Mouse (Mus musculus) heart, postnatal 14 days (tissue): ENCODE results near the gene Pnma1. TPM values are rescaled to one million over a fixed set of nuclear protein-coding genes. Genes with fewer than 3 reads are reported as not detected.
"Not testable (repeated sequence)": the region's sequence is repeated elsewhere in the genome, so short reads cannot be mapped to it uniquely, and the experiment has no call there.

Source experiments
- DNase-seq, 2 experiments: peaks; one replicate each; pipeline ENCODE4 v3.0.0; 2021 to 2022
- intact Hi-C: fragments of 180-260 bp; cut with DNase I; formaldehyde crosslinking; loops from one replicate; pipeline ENCODE4 v1.15.1; 2025
- total RNA-seq, 2 experiments: library from RNA; stranded (reverse); gene quantifications; 2 replicates each; pipeline ENCODE4 v1.2.3; 2021

Gene Pnma1
- total RNA-seq, 2 experiments from 2014 or later: 0.17 to 0.31 TPM

DNA sequence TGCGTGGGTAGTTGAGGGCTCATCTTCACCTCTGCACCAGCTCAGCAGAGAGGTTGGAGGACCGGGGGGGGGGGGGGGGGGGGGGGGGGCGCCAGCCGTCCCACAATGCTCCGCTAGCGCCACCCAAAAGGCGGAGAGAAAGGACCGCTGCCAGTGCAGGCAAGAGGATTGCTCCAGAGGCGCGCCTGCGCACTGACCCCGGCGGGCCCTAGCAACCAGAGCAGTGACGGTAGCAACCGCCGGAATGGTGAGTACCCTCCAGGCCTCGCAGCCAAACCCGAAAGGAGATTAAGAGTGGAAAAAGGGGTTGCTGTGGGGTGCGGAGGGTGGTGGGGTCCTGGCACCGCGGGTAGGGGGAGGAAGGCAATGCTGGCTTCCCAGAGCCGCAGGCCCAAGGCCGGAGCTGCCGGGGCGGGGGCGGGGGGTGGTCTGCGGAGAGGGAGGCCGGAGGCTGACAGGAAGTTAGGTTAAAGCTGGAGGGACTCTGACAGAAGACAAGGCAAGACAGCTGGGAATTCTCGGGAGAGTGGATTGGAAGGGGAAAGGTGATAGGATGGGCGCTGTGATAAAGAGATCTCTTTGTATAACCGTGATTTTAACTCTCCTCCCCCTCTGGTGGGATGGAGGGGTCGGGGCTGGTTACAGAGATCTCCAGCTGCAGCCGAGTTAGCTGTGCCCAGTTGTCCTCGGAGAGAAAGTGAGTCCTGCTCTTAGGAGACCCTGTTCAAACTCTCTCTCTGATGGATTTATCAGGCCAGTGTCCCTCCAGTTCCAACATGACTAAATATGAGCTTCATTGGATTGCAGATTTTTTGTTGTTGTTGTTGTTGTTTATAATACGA lies 33.9 kb downstream of the Pnma1 start, which contains the start of gene Dnal1:
TSS of gene Dnal1 (plus strand) at position 214 of the 842 bp plus-strand sequence.
- intact Hi-C loops: no loop called here
- peak; percentile 91 to 92 for DNase-seq

DNA sequence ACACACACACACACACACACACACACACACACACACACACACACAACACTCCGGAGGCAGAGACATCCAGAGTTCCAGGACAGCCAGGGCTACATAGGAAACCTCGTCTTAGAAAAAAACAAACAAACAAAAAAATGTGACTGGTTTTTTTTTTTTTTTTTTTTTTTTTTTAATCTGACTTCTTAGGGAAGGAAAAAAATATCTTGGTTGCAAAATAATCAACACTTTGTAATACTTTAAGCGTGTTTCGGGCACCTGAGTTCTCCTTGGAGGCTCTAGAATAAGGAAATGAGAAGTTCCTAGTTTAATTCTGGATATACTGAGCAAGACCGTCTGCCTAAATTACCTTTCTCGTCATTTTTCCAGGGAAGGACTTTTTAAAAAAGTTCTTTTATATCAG lies 34.6 kb downstream of the Pnma1 start:
- intact Hi-C loops: no loop called here
- DNase-seq: no peak

DNA sequence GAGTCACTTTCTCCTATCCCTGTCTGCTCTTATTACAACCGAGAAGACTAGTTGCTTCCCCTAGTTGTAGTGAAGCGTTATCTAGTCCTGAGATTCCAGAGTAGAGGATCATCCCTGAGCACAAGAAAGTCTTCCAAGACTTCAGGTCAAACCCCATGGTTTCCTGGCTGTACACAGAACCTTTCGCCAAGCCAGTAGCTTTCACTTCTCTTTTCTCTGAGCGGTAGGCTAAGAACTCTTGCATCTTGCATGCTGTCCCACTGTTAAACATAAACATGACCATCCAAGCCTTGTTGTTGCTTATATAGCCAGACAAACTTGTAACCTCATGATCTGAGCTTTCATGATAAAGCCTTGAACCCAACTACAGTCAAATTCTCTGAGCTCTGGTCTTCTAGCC lies 37.5 kb downstream of the Pnma1 start:
- intact Hi-C loops: no loop called here
- no peak for DNase-seq

DNA sequence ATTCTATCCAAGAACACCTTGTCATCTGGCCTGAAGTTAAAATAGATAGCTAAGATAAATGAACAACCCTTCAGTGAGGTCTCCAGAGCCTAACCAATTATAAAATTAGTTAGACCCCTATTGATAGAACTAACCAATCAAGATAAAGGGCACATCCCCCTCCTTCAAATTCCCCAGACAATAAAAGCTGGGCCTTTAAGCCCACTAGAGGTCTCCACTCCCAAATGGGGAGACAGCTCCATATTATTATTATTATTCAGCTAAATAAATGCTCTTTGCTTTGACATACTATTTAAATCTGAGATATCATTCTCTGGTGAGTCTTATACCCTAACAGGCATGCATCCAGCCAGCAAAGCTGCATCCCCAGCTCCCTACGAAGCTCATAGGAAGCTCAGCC lies 38.4 kb downstream of the Pnma1 start:
- intact Hi-C loops: no loop called here

DNA sequence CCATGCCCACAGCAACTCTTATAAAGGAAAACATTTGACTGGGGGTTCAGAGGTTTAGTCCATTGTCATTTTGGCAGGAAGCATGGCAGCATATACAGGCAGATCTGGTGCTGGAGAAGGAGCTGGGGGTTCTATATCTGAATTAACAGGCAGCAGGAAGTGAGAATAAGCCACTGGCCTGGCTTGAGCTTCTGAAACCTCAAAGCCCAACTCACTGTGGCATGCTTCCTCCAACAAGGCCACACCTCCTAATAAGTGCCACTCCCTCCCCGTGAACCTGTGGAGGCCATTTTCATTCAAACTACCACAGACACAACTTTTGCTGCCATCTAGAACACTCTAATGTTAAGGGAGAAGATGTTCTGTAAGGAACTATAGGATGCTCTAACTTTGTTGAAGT lies 40.6 kb downstream of the Pnma1 start:
- intact Hi-C loops: no loop called here
- no peak for DNase-seq

More for the DNA sequence above, 38.4 kb downstream of the Pnma1 start:
- no peak for DNase-seq

DNA sequence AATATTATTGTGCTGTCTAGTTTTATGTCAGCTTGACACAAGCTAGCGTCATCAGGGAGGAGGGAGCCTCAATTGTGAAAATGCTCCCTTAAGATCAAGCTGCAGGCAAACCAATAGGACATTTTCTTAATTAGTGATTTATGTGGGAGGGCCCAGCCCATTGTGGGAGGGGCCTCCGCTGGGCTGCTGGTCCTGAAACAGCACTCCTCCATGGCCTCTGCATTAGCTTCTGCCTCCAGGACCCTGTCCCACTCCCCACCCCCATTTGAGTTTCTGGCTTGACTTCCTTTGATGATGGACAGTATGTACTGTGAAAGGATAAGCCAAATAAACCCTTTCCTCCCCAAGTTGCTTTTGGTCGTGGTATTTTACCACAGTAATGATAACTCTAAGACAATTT lies 41.3 kb downstream of the Pnma1 start:
- intact Hi-C loops: no loop called here

DNA sequence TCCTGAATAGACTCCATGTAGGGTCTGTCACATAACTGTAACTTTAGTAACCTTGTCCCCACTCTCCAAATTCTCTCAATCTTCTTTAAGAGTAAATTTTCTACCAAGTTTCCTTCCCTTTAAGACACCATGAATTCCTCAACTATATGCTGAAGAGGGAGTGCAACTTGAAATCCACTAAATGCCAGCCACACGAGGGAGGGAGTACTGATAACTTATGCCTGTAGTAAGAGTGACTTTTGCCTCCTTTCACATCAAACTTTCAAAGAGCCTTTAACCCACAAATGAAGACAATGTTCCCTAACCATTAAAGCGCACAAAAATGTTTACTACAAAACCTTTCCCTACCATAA lies 46.8 kb downstream of the Pnma1 start:
- DNase-seq: no peak
- intact Hi-C loops: no loop called here

More for the DNA sequence above, 41.3 kb downstream of the Pnma1 start:
- no peak for DNase-seq

DNA sequence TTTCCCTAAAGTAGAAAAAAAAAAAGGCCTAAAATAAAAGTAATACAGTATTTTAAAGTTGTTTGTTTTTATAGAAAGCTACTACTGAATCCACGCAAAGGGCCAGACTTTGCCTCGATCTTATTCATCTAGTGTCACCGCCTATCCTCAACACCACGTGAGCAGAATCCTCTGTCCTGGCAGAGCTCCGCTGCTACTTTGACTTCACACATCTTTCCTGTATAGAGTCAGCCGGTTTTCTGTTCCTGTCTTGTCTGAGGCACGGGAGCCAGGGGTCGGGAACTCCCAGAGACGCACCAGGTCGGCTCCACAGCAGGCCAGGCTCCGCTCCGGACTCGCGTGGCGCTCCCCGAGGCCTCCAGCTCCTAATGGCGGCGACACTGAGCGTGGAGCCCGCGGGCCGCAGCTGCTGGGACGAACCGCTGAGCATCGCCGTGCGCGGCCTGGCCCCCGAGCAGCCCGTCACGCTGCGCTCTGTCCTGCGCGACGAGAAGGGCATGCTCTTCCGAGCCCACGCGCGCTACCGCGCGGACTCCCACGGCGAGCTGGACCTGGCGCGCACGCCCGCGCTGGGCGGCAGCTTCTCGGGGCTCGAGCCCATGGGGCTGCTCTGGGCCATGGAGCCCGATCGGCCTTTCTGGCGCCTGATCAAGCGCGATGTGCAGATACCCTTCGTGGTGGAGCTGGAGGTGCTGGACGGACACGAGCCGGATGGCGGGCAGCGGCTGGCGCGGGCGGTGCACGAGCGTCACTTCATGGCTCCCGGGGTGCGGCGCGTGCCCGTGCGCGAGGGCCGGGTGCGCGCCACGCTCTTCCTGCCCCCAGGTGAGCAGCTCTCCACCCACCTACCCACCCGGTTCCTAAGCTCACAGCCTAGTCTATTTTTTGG lies 47.4 kb downstream of the Pnma1 start, which contains the start of gene Acot6:
TSS of gene Acot6 (plus strand) at position 51 of the 889 bp plus-strand sequence.
- peak; percentile 42 to 66 for DNase-seq
- intact Hi-C loops: not testable (repeated sequence)

DNA sequence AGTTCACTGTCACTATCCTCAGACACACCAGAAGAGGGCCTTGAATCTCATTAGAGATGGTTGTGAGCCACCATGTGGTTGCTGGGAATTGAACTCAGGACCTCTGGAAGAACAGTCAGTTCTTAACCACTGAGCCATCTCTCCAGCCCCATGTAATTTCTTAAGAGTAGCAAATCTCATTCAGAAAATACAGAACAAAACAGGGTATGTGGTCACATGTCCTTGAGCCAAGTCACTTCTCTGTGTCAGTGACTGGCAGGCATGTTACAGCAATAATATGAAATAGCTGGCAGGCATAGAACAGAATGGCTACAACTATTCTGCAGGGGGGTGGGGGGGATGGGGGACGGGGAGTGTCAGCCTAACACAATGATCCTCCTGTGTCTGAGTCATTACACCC lies 48.2 kb downstream of the Pnma1 start:
- DNase-seq: no peak
- intact Hi-C loops: no loop called here

DNA sequence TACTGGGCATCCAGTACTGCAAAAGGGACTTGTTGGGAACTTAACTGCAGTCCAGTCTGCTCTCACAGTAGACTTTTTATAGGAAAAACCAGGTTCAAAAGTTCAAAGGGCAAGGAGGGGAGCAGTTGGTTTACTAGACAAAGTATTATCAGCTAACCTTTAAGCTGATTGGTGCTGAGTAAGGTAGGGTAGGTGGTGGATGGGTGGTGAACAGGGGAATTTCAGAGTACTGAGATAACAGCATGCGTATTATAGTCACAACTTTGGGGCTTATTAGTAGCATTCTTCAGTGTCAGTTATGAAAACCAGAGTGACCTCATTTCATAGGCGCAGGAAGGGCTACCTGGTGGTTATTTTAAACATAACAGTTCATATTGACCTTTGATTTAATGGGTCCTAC lies 48.7 kb downstream of the Pnma1 start:
- DNase-seq: no peak

More for the DNA sequence above, 48.7 kb downstream of the Pnma1 start:
- intact Hi-C loops: no loop called here

Other genes starting within 250 kb of the Pnma1 start
- 10 to 100 TPM; 37.2 to 38.0 TPM for gene Numb, start 226.6 kb downstream of the Pnma1 start, total RNA-seq
- 1 to 10 TPM; 5.0 to 5.9 TPM for gene Riox1, start 197.9 kb downstream of the Pnma1 start, total RNA-seq
- not detected for gene Heatr4, start 163.6 kb downstream of the Pnma1 start, total RNA-seq
- gene Acot2, start 160.6 kb downstream of the Pnma1 start, total RNA-seq: 100 to 1,000 TPM; 146 to 155 TPM
- gene Acot1, start 139.0 kb downstream of the Pnma1 start, total RNA-seq: 10 to 100 TPM; 70.0 to 79.3 TPM
- gene Acot4, start 110.1 kb downstream of the Pnma1 start, total RNA-seq: 1 to 10 TPM in 1 of 2 experiments, under 1 TPM in 1; 0.85 to 1.2 TPM
- not detected for gene Gm49366, start 109.6 kb downstream of the Pnma1 start, total RNA-seq
- gene Acot3, start 96.3 kb downstream of the Pnma1 start, total RNA-seq: 1 to 10 TPM; 2.1 to 2.8 TPM
- gene Acot5, start 79.2 kb downstream of the Pnma1 start, total RNA-seq: under 1 TPM in 1 of 2 experiments, not detected in 1; 0.24 TPM
- gene Acot6, start 47.8 kb downstream of the Pnma1 start, total RNA-seq: 1 to 10 TPM; 2.4 to 3.1 TPM
- gene Dnal1, start 34.1 kb downstream of the Pnma1 start, total RNA-seq: 10 to 100 TPM in 1 of 2 experiments, 1 to 10 TPM in 1; 9.4 to 10.5 TPM
- gene Elmsan1, start 70.4 kb upstream of the Pnma1 start, total RNA-seq: 10 to 100 TPM; 15.7 to 16.9 TPM
- 100 to 1,000 TPM; 178 to 179 TPM for gene Ptgr2, start 136.7 kb upstream of the Pnma1 start, total RNA-seq
- 10 to 100 TPM; 30.6 to 31.7 TPM for gene Zfp410, start 168.4 kb upstream of the Pnma1 start, total RNA-seq
- 100 to 1,000 TPM in 1 of 2 experiments, 10 to 100 TPM in 1; 93.8 to 100 TPM for gene Coq6, start 213.2 kb upstream of the Pnma1 start, total RNA-seq
- gene Fam161b, start 213.3 kb upstream of the Pnma1 start, total RNA-seq: 10 to 100 TPM in 1 of 2 experiments, 1 to 10 TPM in 1; 7.8 to 10.0 TPM